In genomic region chr16:36770191-36770771, GRCm38 (mm10) we compare ENCODE assay signal across 8 mouse cellular contexts. TPM values are rescaled to one million over a fixed set of nuclear protein-coding genes. Genes with fewer than 3 reads are reported as not detected.
DNase-seq lines count a peak whose midpoint lies in the region; ATAC-seq and TF ChIP-seq lines count a peak whose summit lies in the region.
"Had no signal": no experiment of that assay in that cellular context is flagged by ENCODE, and none has a peak within 500 bp of the region (broad histone marks: within the 10 kb centered on the region; RNA-seq: fewer than 3 reads in every experiment).

No protein-coding gene starts in this region.

- no peak overlapping the region for H3K4me3 ChIP-seq in lung, embryonic 14.5 days (ENCODE audit: low read depth, low read length)
- H3K4me3 ChIP-seq in lung, adult 2 months (replicated peaks; ENCODE audit: extremely low read depth, low read depth, low read length) = no peak overlapping the region
- no peak overlapping the region for H3K4me3 ChIP-seq in liver, embryonic 15.5 days (replicated peaks)

- no peaks in the 10 kb centered on the region for H3K27me3 ChIP-seq in lung, embryonic 14.5 days (ENCODE audit: insufficient read depth, low read length)
- H3K27me3 ChIP-seq in liver, embryonic 15.5 days = no peaks in the 10 kb centered on the region

- no peak overlapping the region for H3K9ac ChIP-seq in lung, embryonic 14.5 days
- H3K9ac ChIP-seq in liver, embryonic 15.5 days = no peak overlapping the region

- no peak for ATAC-seq in lung, embryonic 14.5 days (ENCODE audit: insufficient read depth)
- peak; percentile 91 for ATAC-seq in CD4-positive, CD25-positive, alpha-beta regulatory T cell, adult 4 months
- ATAC-seq in liver, embryonic 15.5 days (ENCODE audit: insufficient read depth) = peak; percentile 52

- WGBS in lung, embryonic 14.5 days = 73% methylated on average over 8 of the region's 13 CpGs
- 77% methylated on average over 9 of the region's 13 CpGs for WGBS in lung, adult 2 months
- 54% methylated on average over 10 of the region's 13 CpGs for WGBS in liver, embryonic 15.5 days (ENCODE audit: insufficient replicate concordance)

- H3K4me2 ChIP-seq in lung, embryonic 14.5 days = no peak overlapping the region
- H3K4me2 ChIP-seq in liver, embryonic 15.5 days = no peak overlapping the region

- DNase-seq in lung, embryonic 14.5 days = peak; percentile 20
- DNase-seq in lung, adult 2 months = no peak
- DNase-seq in R1 (ENCODE audit: low read depth, low spot score) = peak; percentile 8
- DNase-seq in adrenal gland, postnatal 10 days = no peak
- DNase-seq in embryo, embryonic 11 days = no peak
- DNase-seq: spleen, adult 18-20 months had no signal

- no peaks in the 10 kb centered on the region for H3K4me1 ChIP-seq in lung, embryonic 14.5 days (ENCODE audit: insufficient read depth)
- no peaks in the 10 kb centered on the region; the same call in none of the 2 replicates for H3K4me1 ChIP-seq in lung, adult 2 months (ENCODE audit: control insufficient read depth, insufficient read depth, low read length)
- H3K4me1 ChIP-seq in liver, embryonic 15.5 days (replicated peaks) = no peaks in the 10 kb centered on the region

- no peaks in the 10 kb centered on the region for H3K9me3 ChIP-seq in lung, embryonic 14.5 days (ENCODE audit: low read depth, low read length)
- H3K9me3 ChIP-seq in liver, embryonic 15.5 days (replicated peaks) = no peaks in the 10 kb centered on the region

- no peak for TF ChIP-seq POLR2A in lung, adult 2 months (IDR thresholded peaks at IDR 0.05; ENCODE audit: borderline replicate concordance, extremely low read depth, low read depth, low read length)

- H3K27ac ChIP-seq in lung, embryonic 14.5 days (ENCODE audit: low read depth) = no peak overlapping the region
- H3K27ac ChIP-seq in liver, embryonic 15.5 days (replicated peaks) = no peak overlapping the region

- no peaks in the 10 kb centered on the region for H3K36me3 ChIP-seq in lung, embryonic 14.5 days (ENCODE audit: insufficient read depth)
- no peaks in the 10 kb centered on the region for H3K36me3 ChIP-seq in liver, embryonic 15.5 days (replicated peaks)

- no peak for TF ChIP-seq CTCF in lung, embryonic 14.5 days (IDR thresholded peaks at IDR 0.05; ENCODE audit: low read depth)
- no peak for TF ChIP-seq CTCF in lung, adult 2 months (IDR thresholded peaks at IDR 0.05; ENCODE audit: insufficient read depth, low read length)

RNA-seq across cellular contexts. Expression of gene Slc15a2, which starts 14.5 kb away (rescaled TPM):
- polyA plus RNA-seq in lung, embryonic 14.5 days (2014; fragmentation: Nextera tagmentation; extraction: Ambion mirVana) = 28.1 and 33.2 TPM in 2 replicates
- 9.0 and 13.9 TPM in 2 replicates for polyA plus RNA-seq in lung, adult 2 months (2012; rRNA removed)
- polyA plus RNA-seq in CD4-positive, CD25-positive, alpha-beta regulatory T cell, adult 4 months (2017; shearing (Covaris generic)) = 10 to 100 TPM; 17.3 to 27.1 TPM
- polyA plus RNA-seq in liver, embryonic 15.5 days (2015; fragmentation: Nextera tagmentation; extraction: Ambion mirVana) = 1.7 and 2.0 TPM in 2 replicates
- total RNA-seq in adrenal gland, postnatal 10 days (2021) = 1 to 10 TPM; 2.4 to 3.4 TPM

RNA-seq across cellular contexts. Expression of gene Iqcb1, which starts 57.9 kb away (rescaled TPM):
- 34.4 and 38.9 TPM in 2 replicates for polyA plus RNA-seq in lung, embryonic 14.5 days (2014; fragmentation: Nextera tagmentation; extraction: Ambion mirVana)
- 1.2 and 2.4 TPM in 2 replicates for polyA plus RNA-seq in lung, adult 2 months (2012; rRNA removed)
- polyA plus RNA-seq in CD4-positive, CD25-positive, alpha-beta regulatory T cell, adult 4 months (2017; shearing (Covaris generic)) = 10 to 100 TPM; 11.8 to 20.6 TPM
- 7.7 and 9.1 TPM in 2 replicates for polyA plus RNA-seq in liver, embryonic 15.5 days (2015; fragmentation: Nextera tagmentation; extraction: Ambion mirVana)
- 10 to 100 TPM; 12.3 to 16.2 TPM for total RNA-seq in adrenal gland, postnatal 10 days (2021)

Comparison
In these comparisons a context has a peak if more than half of its experiments do, and no peak if none do; other contexts are left out.
1. DNase-seq: peak in lung, embryonic 14.5 days (single experiment) and R1 (single experiment); none in lung, adult 2 months (single experiment), adrenal gland, postnatal 10 days (single experiment) and embryo, embryonic 11 days (single experiment).